Mouse (Mus musculus) hindbrain, embryonic 16.5 days (tissue): Measurements from ENCODE around the gene Sema7a. TPM values are rescaled to one million over a fixed set of nuclear protein-coding genes. Genes with fewer than 3 reads are reported as not detected.

ENCODE experiments used
- ATAC-seq: fragments of 200-750 bp; cut with Nextera tagmentation; 2 replicates; pipeline ENCODE4 v1.8.0; 2017; ENCODE audit warnings: moderate TSS enrichment, moderate library complexity
- H3K27ac ChIP-seq: fragments of 300-500 bp; sonication (generic); 2 replicates; pipeline ENCODE4 v1.5.1; 2014; ENCODE audit warnings: low read depth, mild to moderate bottlenecking, control low read depth, low read length, moderate library complexity
- H3K27me3 ChIP-seq: fragments of 300-500 bp; sonication (generic); replicated peaks from 2 replicates; pipeline ENCODE4 v1.6.1; 2014; ENCODE audit warnings: low read length; ENCODE audit not compliant: control insufficient read depth, insufficient read depth
- H3K36me3 ChIP-seq: fragments of 300-500 bp; sonication (generic); 2 replicates; pipeline ENCODE4 v1.6.1; 2014; ENCODE audit warnings: mild to moderate bottlenecking, low read length, moderate library complexity, mixed read lengths; ENCODE audit not compliant: control insufficient read depth, insufficient read depth
- H3K4me1 ChIP-seq: fragments of 300-500 bp; sonication (generic); 2 replicates; pipeline ENCODE4 v1.6.1; 2014; ENCODE audit warnings: low read depth, low read length; ENCODE audit not compliant: control insufficient read depth, insufficient read depth
- H3K4me2 ChIP-seq: fragments of 300-500 bp; sonication (generic); 2 replicates; pipeline ENCODE4 v1.6.1; 2014; ENCODE audit warnings: mild to moderate bottlenecking, low read length, control low read depth, moderate library complexity
- H3K4me3 ChIP-seq: fragments of 300-500 bp; sonication (generic); 2 replicates; pipeline ENCODE4 v1.5.1; 2014; ENCODE audit warnings: mild to moderate bottlenecking, low read length, control low read depth, moderate library complexity
- H3K9ac ChIP-seq: fragments of 300-500 bp; sonication (generic); 2 replicates; pipeline ENCODE4 v1.6.1; 2014; ENCODE audit warnings: low read depth, mild to moderate bottlenecking, control low read depth, low read length, moderate library complexity
- H3K9me3 ChIP-seq: fragments of 300-500 bp; sonication (generic); 2 replicates; pipeline ENCODE4 v1.6.1; 2014; ENCODE audit warnings: mild to moderate bottlenecking, low read length, moderate library complexity; ENCODE audit not compliant: control insufficient read depth
- WGBS: fragments of 180-500 bp; shearing (Covaris S2); extraction: QIAGEN DNeasy Blood & Tissue Kit; methylation state at CpG from one replicate; pipeline ENCODE4 v1.1.7; 2014; 5-methylcytosine and 5-hydroxymethylcytosine counted together
- polyA plus RNA-seq: library from polyadenylated mRNA; unstranded; fragments of >200 nt; fragmentation: Nextera tagmentation; extraction: Ambion mirVana; gene quantifications from 2 replicates; pipeline ENCODE4 v1.2.1, GENCODE M21; 2015

The Sema7a gene
- polyA plus RNA-seq, 1 experiment from 2014 or later, result 2.9 TPM

DNA sequence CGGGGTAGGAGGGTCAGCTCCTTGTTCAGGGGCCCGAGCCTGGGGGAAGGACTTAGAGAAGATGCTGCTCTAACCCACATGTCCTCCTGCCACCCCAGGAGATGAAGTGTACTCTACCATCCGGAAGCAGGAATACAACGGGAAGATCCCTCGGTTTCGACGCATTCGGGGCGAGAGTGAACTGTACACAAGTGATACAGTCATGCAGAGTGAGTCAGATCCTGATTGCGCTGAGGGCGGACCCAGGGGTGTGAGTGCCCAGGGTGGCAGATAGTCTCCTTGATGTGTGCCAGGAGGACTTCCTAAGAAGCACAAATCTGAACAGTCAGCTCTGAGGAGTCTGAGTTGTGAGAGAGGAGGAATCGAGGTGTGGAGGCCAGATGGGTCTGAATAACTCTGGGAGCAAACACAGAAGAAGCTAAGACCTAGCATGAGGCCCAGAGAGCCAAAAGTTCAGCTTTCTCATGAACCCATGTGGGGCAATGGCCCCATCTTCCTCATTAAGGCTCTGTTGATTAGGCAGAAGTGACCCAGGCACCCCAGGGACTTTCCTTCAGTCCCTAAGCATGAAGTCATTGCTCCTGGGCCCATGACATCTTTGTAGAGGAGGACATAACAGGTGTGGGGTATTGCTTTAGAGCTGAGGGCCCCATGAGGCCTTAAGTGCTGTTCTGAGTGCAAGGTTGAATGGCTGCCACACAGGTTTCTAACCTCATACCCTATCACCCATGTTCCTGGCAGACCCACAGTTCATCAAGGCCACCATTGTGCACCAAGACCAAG is 15.2 kb downstream of the Sema7a start:
- 91% methylated on average over 12 of the region's 12 CpGs for WGBS
- no peak overlapping the region for H3K4me2 ChIP-seq
- H3K36me3 ChIP-seq, result peaks cover 19% of the 10 kb centered on the region
- H3K9me3 ChIP-seq, result no peaks in the 10 kb centered on the region
- H3K27ac ChIP-seq, result no peak overlapping the region
- H3K4me3 ChIP-seq, result no peak overlapping the region
- H3K27me3 ChIP-seq, result no peaks in the 10 kb centered on the region
- H3K9ac ChIP-seq, result no peak overlapping the region
- ATAC-seq, result no peak
- H3K4me1 ChIP-seq, result peaks cover 13% of the 10 kb centered on the region

DNA sequence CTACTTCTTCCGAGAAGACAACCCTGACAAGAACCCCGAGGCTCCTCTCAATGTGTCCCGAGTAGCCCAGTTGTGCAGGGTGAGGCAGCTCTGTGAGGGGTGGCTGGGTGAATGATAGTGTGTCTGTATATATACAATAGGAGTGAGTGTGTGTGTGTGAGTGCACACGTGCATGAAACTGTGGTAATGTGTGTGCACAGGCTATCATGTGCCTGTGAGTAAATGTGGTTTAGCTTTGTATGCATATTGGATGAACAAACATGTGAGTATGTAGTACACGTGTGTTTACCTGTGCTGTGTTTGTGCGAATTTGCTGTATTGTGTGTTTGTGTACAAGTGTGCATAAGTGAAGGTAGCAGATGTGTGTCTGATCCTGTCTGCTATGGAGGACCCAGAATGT is 15.9 kb downstream of the Sema7a start:
- ATAC-seq, result no peak
- Histone ChIP-seq H3K36me3 (peaks cover 25% of the 10 kb centered on the region), H3K4me3 (no peak overlapping the region)

DNA sequence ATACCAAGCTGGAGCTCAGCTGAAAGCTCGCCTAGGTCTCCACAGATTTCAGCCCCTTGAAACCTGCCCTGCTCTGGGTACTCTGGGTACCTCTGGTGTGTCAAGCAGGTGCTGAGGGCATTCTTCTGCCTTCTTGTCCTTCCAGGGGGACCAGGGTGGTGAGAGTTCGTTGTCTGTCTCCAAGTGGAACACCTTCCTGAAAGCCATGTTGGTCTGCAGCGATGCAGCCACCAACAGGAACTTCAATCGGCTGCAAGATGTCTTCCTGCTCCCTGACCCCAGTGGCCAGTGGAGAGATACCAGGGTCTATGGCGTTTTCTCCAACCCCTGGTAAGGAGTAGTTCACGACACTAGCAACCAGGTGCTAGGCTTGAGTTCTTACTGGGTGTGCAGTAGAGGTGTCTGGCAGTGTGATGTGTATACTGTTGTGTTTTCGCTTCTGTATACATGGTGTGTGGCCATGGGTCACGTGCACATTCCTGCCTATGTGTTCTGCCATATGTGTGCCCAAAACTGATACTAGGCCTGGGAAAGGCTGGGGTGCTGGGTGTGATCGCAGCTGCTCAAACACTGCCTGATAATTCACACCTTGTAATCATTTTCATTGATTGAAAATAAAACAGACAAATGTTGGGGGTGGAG is 16.4 kb downstream of the Sema7a start:
- H3K4me1 ChIP-seq, result peaks cover 3% of the 10 kb centered on the region; the same call in 1 of the 2 replicates
- no peak overlapping the region for H3K4me3 ChIP-seq
- no peaks in the 10 kb centered on the region for H3K27me3 ChIP-seq
- no peak for ATAC-seq
- H3K9ac ChIP-seq, result no peak overlapping the region
- H3K9me3 ChIP-seq, result no peaks in the 10 kb centered on the region
- peaks cover 28% of the 10 kb centered on the region for H3K36me3 ChIP-seq
- H3K27ac ChIP-seq, result no peak overlapping the region
- H3K4me2 ChIP-seq, result no peak overlapping the region
- WGBS, result 86% methylated on average over 9 of the region's 9 CpGs

More for the DNA sequence above, 15.9 kb downstream of the Sema7a start:
- Histone ChIP-seq H3K27me3 (no peaks in the 10 kb centered on the region), H3K9me3 (no peaks in the 10 kb centered on the region), H3K27ac (no peak overlapping the region), H3K4me2 (no peak overlapping the region), H3K9ac (no peak overlapping the region), H3K4me1 (peaks cover 7% of the 10 kb centered on the region)
- WGBS, result 88% methylated on average over 6 of the region's 6 CpGs

DNA sequence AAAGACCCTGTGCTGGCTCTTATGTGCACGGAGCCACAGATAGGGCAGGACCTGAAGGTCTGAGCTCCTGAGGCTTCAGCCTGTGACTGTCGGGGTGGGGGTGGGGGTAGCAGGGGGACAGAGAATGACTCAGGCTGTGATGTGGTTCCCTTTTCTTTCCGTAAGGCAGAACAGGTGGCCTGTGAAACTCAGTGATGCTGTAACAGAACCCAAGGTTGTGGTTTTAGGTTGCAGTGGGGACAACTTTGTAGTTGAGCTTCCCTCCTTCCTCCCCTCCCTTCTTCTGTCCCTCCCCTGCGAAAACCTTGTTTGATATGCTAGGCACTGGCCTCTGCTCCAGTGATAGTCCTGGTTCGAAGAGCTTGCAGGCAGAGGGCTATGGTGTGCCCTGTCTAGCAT is 16.9 kb downstream of the Sema7a start:
- WGBS, result 87% methylated on average over 5 of the region's 5 CpGs
- Histone ChIP-seq H3K4me3 (no peak overlapping the region), H3K4me2 (no peak overlapping the region), H3K27ac (no peak overlapping the region), H3K9me3 (no peaks in the 10 kb centered on the region), H3K9ac (no peak overlapping the region), H3K4me1 (peaks cover 3% of the 10 kb centered on the region; the same call in 1 of the 2 replicates), H3K36me3 (peaks cover 32% of the 10 kb centered on the region), H3K27me3 (no peaks in the 10 kb centered on the region)
- ATAC-seq, result no peak

DNA sequence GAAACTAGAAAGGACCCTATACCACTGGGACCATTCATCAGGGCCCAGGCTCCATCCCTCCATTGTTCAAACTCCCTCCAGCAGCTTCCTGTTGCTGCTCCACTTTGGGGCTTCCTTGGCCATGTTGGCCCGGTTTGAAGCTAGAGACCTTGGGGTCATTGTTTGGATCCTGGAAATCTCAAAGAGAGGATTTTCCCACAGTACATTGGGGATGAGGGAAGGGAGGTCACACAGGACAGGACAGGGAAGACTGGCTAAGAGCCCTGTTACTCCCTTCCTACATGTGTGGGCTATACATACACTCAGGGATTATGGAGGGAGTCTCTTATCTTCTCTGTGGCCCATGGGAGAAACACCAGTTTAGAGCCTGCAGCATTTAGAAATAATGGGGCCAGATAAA is 18.7 kb downstream of the Sema7a start:
- Histone ChIP-seq H3K27ac (no peak overlapping the region), H3K4me3 (no peak overlapping the region), H3K9ac (no peak overlapping the region), H3K27me3 (no peaks in the 10 kb centered on the region), H3K4me2 (no peak overlapping the region), H3K9me3 (no peaks in the 10 kb centered on the region), H3K36me3 (peaks cover 36% of the 10 kb centered on the region), H3K4me1 (no peaks in the 10 kb centered on the region)
- 86% methylated on average over 1 of the region's 1 CpGs for WGBS
- ATAC-seq, result no peak

DNA sequence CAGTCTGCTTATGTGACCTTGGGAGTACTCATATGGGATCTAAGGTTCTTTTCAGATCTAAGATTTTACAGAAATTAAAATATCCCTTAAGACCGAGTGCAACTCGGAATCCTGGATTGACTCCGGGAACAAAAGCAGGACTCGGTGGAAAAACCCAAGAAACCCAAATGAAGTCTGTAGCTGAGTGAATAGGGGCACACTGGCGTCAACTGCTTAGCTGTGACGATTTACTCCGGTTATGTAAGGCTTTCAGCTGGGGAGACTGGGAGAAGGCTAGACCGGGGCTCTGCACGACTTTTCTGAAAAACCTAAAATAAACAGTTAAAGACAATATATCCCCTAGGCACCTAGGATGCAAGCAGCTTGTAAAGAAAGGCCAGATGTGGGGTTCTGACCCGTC is 19.5 kb downstream of the Sema7a start:
- no peak overlapping the region for H3K4me2 ChIP-seq
- no peaks in the 10 kb centered on the region for H3K9me3 ChIP-seq
- no peaks in the 10 kb centered on the region for H3K27me3 ChIP-seq
- H3K27ac ChIP-seq, result no peak overlapping the region
- H3K4me3 ChIP-seq, result no peak overlapping the region
- H3K9ac ChIP-seq, result no peak overlapping the region
- H3K4me1 ChIP-seq, result no peaks in the 10 kb centered on the region
- no peak for ATAC-seq
- peaks cover 36% of the 10 kb centered on the region for H3K36me3 ChIP-seq
- 77% methylated on average over 10 of the region's 10 CpGs for WGBS

DNA sequence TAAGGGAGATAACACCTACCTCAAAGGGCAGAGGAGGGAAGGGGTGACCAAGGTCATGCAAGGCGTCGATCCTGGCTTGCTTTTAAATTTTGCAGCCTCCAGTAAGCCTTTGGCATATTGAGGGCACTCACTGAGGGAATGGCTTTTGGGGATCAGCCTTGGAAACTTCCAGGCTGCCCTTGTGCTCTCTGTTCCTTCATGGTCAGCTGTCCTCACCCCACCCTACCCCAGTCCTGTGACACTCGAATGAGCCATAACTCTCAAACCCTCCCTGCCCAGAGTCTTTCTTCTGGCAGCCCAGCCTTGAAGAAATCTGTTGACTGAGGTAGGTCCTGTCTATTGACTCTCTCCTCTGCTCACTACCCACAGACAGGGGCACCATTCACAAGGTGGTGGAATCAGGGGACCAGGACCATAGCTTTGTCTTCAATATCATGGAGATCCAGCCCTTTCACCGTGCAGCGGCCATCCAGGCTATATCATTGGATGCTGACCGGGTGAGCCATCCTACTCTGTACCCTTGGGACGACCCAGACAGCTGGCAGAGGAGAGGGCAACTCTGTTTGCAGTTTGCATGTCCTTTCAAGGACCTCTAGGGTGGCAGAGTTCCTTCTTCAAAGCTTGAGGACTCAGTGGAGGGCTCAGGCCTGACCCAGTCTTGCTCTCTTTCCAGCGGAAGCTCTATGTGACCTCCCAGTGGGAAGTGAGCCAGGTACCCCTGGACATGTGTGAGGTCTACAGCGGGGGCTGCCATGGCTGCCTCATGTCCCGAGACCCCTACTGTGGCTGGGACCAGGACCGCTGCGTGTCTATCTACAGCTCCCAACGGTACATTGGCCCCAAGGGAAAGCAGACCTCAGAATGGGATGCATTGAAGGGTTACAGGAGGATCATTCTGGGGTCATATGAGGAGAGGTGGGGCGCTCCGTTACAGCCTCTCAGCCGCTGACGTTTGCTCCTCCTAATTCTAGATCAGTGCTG is 20.3 kb downstream of the Sema7a start:
- H3K36me3 ChIP-seq, result peaks cover 33% of the 10 kb centered on the region
- no peaks in the 10 kb centered on the region for H3K27me3 ChIP-seq
- no peak for ATAC-seq
- H3K27ac ChIP-seq, result no peak overlapping the region
- no peak overlapping the region for H3K4me2 ChIP-seq
- WGBS, result 87% methylated on average over 17 of the region's 17 CpGs
- H3K9me3 ChIP-seq, result no peaks in the 10 kb centered on the region
- no peak overlapping the region for H3K9ac ChIP-seq
- no peaks in the 10 kb centered on the region; the same call in 1 of the 2 replicates for H3K4me1 ChIP-seq
- no peak overlapping the region for H3K4me3 ChIP-seq

DNA sequence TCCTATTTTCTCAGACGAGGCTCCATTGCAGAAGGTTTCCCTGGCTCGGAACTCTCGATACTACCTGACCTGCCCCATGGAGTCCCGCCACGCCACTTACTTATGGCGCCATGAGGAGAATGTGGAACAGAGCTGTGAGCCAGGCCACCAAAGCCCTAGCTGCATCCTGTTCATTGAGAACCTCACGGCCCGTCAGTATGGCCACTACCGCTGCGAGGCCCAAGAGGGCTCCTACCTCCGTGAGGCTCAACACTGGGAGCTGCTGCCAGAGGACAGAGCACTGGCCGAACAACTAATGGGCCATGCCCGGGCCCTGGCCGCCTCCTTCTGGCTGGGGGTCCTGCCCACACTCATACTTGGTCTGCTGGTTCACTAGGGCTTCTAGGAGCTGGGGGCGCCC is 21.3 kb downstream of the Sema7a start:
- WGBS, result 89% methylated on average over 15 of the region's 15 CpGs
- no peak overlapping the region for H3K27ac ChIP-seq
- no peak for ATAC-seq

More for the DNA sequence above, 21.3 kb downstream of the Sema7a start:
- Histone ChIP-seq H3K4me3 (no peak overlapping the region), H3K9me3 (no peaks in the 10 kb centered on the region), H3K27me3 (no peaks in the 10 kb centered on the region), H3K36me3 (peaks cover 27% of the 10 kb centered on the region), H3K9ac (no peak overlapping the region), H3K4me2 (no peak overlapping the region), H3K4me1 (no peaks in the 10 kb centered on the region; the same call in 1 of the 2 replicates)
